ENCODE assay signal across 15 mouse cellular contexts in the genomic region with DNA sequence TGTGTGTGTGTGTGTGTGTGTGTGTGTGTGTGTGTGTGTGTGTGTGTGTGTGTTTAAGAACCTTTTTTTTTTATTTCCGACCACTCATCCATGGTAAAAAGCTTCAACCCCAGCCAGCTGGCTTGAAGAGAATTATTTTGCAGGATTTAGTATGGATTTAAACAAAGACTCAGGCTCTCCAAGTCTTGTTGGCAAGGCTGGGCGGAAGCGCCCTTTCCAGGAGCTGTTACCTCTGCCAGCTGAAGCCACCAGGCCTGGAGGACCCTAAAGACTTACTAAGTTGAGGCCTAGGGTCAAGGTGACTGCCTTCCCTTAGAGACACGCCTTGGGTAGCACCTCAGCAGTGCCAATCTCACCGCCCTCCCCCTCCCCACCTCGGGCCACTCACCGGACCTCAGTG. TPM values are rescaled to one million over a fixed set of nuclear protein-coding genes. Genes with fewer than 3 reads are reported as not detected.
DNase-seq lines count a peak whose midpoint lies in the region; ATAC-seq and TF ChIP-seq lines count a peak whose summit lies in the region.
"Had no signal": no experiment of that assay in that cellular context is flagged by ENCODE, and none has a peak within 500 bp of the region (broad histone marks: within the 10 kb centered on the region; RNA-seq: fewer than 3 reads in every experiment).

No protein-coding gene starts in this region.

- H3K27ac ChIP-seq in forebrain, postnatal 0 days (ENCODE audit: low read depth, low read length), result peak overlapping the region; percentile 94
- H3K27ac ChIP-seq in midbrain, embryonic 15.5 days, result peak overlapping the region; percentile 91
- H3K27ac ChIP-seq: embryonic facial prominence, embryonic 15.5 days; gastrocnemius, adult 2 months; kidney, embryonic 15.5 days; limb, embryonic 15.5 days had no signal

- TF ChIP-seq CTCF in forebrain, postnatal 0 days (IDR thresholded peaks at IDR 0.05; ENCODE audit: low read depth), result no peak

- peaks cover 7% of the 10 kb centered on the region; the same call in 1 of the 2 replicates for H3K27me3 ChIP-seq in forebrain, postnatal 0 days (ENCODE audit: insufficient read depth, low read length)
- peaks cover 41% of the 10 kb centered on the region for H3K27me3 ChIP-seq in midbrain, embryonic 15.5 days (replicated peaks)

- DNase-seq in right cerebral cortex, postnatal 4 days, result peak; percentile 26
- no peak for DNase-seq in right cerebral cortex, adult 18-20 months
- DNase-seq in forebrain, postnatal 0 days, result peak; percentile 70
- DNase-seq in adrenal gland, postnatal 14 days, result no peak
- DNase-seq in heart, adult 9 months (ENCODE audit: low spot score in 2 of 2), result no peak
- DNase-seq: cerebellum, adult 18-20 months; gastrocnemius, adult 2 months had no signal

- peak overlapping the region; percentile 69 for H3K9ac ChIP-seq in forebrain, postnatal 0 days
- H3K9ac ChIP-seq in midbrain, embryonic 15.5 days, result peak overlapping the region; percentile 63
- H3K9ac ChIP-seq: embryonic facial prominence, embryonic 15.5 days; kidney, embryonic 15.5 days; limb, embryonic 15.5 days had no signal

- peak overlapping the region; percentile 73 for H3K4me2 ChIP-seq in forebrain, postnatal 0 days (ENCODE audit: low read depth)
- peak overlapping the region; percentile 85 for H3K4me2 ChIP-seq in midbrain, embryonic 15.5 days
- H3K4me2 ChIP-seq: embryonic facial prominence, embryonic 15.5 days; heart, embryonic 11.5 days; limb, embryonic 15.5 days had no signal

- WGBS in forebrain, postnatal 0 days, result 3% methylated on average over 7 of the region's 7 CpGs
- 1% methylated on average over 7 of the region's 7 CpGs for WGBS in midbrain, embryonic 15.5 days

- H3K9me3 ChIP-seq in forebrain, postnatal 0 days (ENCODE audit: low read length), result no peaks in the 10 kb centered on the region
- no peaks in the 10 kb centered on the region for H3K9me3 ChIP-seq in midbrain, embryonic 15.5 days
- H3K9me3 ChIP-seq: embryonic facial prominence, embryonic 15.5 days; kidney, embryonic 15.5 days; limb, embryonic 15.5 days had no signal

- H3K36me3 ChIP-seq in forebrain, postnatal 0 days (ENCODE audit: insufficient read depth), result no peaks in the 10 kb centered on the region
- no peaks in the 10 kb centered on the region for H3K36me3 ChIP-seq in midbrain, embryonic 15.5 days (replicated peaks)
- H3K36me3 ChIP-seq: embryonic facial prominence, embryonic 15.5 days; kidney, embryonic 15.5 days; limb, embryonic 15.5 days had no signal

- ATAC-seq in forebrain, postnatal 0 days, result no peak
- ATAC-seq in midbrain, embryonic 15.5 days (replicated peaks), result no peak
- ATAC-seq in megakaryocyte, adult 5-6 weeks (ENCODE audit: poor library complexity, severe bottlenecking), result no peak
- ATAC-seq: lung, postnatal 0 days had no signal

- H3K4me1 ChIP-seq in forebrain, postnatal 0 days (ENCODE audit: insufficient read depth), result no peaks in the 10 kb centered on the region; the same call in 1 of the 2 replicates
- peaks cover 40% of the 10 kb centered on the region for H3K4me1 ChIP-seq in midbrain, embryonic 15.5 days

- H3K4me3 ChIP-seq in forebrain, postnatal 0 days (ENCODE audit: low read depth, low read length), result peak overlapping the region; percentile 11; the same call in 1 of the 2 replicates
- peak overlapping the region; percentile 54 for H3K4me3 ChIP-seq in midbrain, embryonic 15.5 days
- H3K4me3 ChIP-seq: embryonic facial prominence, embryonic 15.5 days; gastrocnemius, adult 2 months; kidney, embryonic 15.5 days; limb, embryonic 15.5 days had no signal

RNA-seq across cellular contexts. Expression of a gene that starts 1.5 kb away (rescaled TPM):
- 41.6 and 50.7 TPM in 2 replicates for total RNA-seq in forebrain, postnatal 0 days (2014; rRNA removed)
- 34.6 and 50.5 TPM in 2 replicates for polyA plus RNA-seq in forebrain, postnatal 0 days (2015; fragmentation: Nextera tagmentation; extraction: Ambion mirVana)
- polyA plus RNA-seq in midbrain, embryonic 15.5 days (2015; fragmentation: Nextera tagmentation; extraction: Ambion mirVana), result 62.8 and 72.5 TPM in 2 replicates
- total RNA-seq in adrenal gland, postnatal 14 days (2021), result 0.08 TPM in 1 of 2 replicates, not detected in the other
- total RNA-seq in megakaryocyte, adult 5-6 weeks (2015), result not detected in 2 replicates
- total RNA-seq in megakaryocyte, adult 5-6 weeks (2017), result not detected in 2 replicates
- total RNA-seq: gastrocnemius, adult 2 months; monocyte, adult 5-6 weeks had no signal
- polyA plus RNA-seq: lung, postnatal 0 days had no signal

Comparison
In these comparisons a context has a peak if more than half of its experiments do, and no peak if none do; other contexts are left out.
1. DNase-seq: peak in right cerebral cortex, postnatal 4 days (single experiment) and forebrain, postnatal 0 days (single experiment); none in right cerebral cortex, adult 18-20 months (single experiment), adrenal gland, postnatal 14 days (single experiment) and heart, adult 9 months (0 of 2).
2. RNA of a gene that starts 1.5 kb away (total RNA-seq): 41.6 to 50.7 TPM in forebrain, postnatal 0 days; 0.08 TPM in adrenal gland, postnatal 14 days and not detected in megakaryocyte, adult 5-6 weeks; every median in the first group is over 10 times any median in the second.